Mouse (Mus musculus) common myeloid progenitor, adult 5-6 weeks (primary cell): Measurements from ENCODE around the gene Pgpep1. TPM values are rescaled to one million over a fixed set of nuclear protein-coding genes. Genes with fewer than 3 reads are reported as not detected.

ENCODE experiments used
- ATAC-seq: replicated peaks from 2 replicates; pipeline ENCODE4 v1.8.0; 2016; ENCODE audit warnings: low read depth, mild to moderate bottlenecking, moderate TSS enrichment, inconsistent platforms; ENCODE audit not compliant: poor library complexity, severe bottlenecking
- total RNA-seq: library from RNA; stranded (forward); fragments of 200-1000, 187-1606 nt; gene quantifications from 2 replicates; pipeline ENCODE4 v1.2.3, GENCODE M21; 2017

The Pgpep1 gene
- total RNA-seq, 1 experiment from 2014 or later, result 3.6 TPM

DNA sequence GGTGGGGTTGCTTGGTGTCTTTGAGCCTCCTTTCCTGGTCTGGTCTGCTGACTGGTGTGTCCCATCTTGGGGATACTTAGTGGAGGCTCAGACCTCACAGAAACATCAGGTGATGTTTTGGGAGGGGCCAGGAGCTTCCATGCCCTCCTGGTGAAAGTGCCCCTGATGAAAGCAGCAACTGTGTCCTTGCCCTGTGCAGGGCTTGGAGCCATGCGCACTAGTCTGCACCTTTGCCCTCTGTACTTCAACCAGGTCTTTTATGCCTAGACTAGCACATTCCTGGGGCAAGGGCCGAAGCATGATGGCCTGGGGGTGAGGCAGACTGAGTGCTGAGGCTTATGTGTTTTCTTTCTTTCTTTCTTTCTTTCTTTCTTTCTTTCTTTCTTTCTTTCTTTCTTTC, 5.4 kb upstream of the Pgpep1 start:
- no peak for ATAC-seq

DNA sequence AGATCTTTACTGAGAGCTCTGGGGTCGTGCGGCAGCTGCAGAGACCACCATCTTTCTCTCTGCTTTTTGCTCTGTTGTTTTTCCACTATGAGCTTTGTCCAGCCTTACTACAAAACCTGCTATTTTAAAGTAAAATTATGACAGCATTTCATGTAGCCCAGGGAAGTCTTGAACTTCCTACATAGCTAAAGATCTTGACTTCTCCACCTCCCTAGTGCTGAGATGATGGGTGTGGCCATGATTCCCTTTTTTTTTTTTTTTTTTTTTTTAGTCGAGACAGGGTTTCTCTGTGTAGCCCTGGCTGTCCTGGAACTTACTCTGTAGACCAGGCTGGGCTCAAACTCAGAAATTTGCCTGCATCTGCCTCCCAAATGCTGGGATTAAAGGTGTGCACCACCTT, 4.4 kb upstream of the Pgpep1 start:
- no peak for ATAC-seq

DNA sequence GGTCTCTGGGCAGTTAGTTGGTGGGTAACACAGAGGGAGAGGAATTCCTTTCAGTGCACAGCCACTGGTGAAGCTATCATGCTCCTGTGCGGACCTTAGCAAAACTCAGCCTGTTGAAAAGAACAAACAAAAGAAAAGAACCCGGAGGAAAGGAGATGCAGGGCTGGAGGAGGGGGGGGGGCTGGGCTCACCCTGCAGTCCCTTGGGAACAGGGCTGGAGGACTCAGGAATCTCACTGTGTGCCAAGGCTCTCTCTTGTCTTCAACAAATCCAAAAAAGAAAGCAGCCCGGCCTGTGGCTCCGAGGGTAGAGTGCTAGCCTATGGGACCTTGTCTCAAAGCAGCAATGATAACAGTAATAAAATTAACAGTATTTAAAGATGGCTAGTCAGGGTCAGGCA, 3.5 kb upstream of the Pgpep1 start:
- no peak for ATAC-seq

DNA sequence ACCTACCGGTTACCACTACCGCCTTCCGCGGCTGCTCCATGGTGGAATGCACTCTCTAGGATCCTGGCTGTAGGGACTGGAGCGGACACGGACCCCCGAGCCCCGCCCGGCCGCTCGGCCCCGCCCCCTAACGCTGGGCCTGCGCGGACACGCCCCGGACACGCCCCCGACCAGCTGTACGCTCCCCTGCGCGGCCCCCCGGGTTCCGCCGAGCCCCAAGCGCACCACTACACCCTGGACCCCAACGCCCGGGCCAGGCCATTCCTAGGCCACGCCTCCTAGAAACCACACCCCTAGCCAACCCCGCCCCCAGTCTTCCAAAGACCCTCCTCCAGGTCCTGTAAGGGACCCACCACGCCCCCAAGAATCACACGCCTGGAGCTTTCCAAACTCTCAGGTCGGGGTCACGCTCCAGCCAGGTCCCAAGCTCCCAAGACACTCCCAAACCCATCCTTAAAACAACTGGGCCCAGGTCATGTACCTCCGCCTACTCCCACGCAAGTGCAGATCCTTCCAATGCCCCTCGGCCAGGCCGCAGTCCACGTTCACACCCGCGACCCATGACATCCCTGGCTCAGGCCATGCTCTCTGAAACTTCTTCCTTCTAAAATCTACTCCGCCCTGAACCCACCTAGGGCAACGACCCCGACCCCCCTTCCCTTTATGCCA, 450 bp downstream of the Pgpep1 start:
- peak; percentile 84 for ATAC-seq

DNA sequence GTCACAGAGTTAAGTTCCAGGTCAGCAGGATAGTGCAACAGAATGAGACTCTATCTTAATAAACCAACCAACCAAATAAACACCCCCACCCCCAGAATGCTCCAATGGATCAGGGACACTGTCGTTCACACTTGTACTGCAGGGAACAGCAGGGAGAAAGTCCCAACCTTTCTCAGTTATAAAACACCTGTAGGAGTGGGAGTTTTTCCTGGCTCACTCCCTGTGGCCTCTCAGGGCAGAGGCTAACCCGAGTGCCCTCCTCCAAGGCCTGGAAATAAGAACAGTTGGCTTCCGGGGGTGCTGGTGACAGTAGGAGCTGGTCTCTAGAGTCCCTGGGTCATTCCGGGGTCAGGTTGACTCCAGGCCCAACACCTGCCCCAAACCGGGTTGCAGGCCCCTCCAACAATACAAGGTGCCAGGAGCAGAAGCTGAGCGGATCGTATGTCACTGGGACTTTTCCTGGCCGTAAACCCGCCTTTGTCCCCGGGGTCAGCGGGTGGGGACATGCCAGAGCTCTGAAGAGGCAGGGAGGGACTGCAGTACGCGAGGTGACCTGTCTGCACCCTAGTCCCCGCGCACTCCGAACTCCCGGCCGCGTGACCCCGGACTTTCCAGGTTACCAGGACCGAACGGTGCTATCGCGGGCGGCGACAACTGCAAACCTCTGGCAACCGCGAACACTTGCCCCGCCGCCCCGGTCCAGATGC, 1.1 kb downstream of the Pgpep1 start:
- ATAC-seq, result peak; percentile 28

DNA sequence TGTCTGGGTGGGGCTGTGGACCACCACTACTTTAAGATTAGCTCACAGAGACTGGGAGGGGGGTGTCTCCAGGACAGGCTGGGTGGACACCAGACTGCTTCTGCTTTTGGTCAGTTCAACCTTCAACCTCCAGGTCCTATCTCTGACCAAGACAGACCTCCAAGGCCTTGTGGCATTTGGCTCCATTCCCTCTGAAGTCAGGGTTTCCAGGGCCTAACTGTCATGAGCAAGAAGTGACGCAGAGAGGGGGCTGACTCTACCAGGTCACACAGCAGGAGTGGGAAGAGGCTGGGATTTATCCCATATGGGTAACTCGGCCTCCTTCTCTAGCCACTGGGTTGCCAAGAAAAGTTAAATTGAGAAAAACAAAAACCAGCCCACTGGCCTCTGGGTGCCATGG, 2.4 kb downstream of the Pgpep1 start:
- no peak for ATAC-seq

DNA sequence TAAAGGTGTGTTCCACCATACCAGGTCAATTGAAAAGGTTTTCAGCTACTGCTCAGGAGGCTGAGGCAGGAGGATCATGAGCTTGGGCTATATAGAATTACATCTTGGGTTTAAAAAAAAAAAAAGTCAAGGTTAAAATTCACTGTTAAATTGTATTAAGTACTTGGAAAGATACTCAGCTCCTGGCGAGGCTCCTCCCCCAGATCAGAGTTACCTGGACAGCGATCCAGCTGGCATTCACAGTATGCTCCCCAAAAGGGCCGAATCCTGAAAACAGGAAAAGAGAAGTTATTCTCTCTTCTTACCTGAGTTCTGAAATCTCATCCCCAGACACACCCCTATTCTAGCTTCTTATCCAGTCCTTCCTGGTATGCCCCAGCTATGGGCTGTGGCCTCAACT, 3.0 kb downstream of the Pgpep1 start:
- no peak for ATAC-seq

DNA sequence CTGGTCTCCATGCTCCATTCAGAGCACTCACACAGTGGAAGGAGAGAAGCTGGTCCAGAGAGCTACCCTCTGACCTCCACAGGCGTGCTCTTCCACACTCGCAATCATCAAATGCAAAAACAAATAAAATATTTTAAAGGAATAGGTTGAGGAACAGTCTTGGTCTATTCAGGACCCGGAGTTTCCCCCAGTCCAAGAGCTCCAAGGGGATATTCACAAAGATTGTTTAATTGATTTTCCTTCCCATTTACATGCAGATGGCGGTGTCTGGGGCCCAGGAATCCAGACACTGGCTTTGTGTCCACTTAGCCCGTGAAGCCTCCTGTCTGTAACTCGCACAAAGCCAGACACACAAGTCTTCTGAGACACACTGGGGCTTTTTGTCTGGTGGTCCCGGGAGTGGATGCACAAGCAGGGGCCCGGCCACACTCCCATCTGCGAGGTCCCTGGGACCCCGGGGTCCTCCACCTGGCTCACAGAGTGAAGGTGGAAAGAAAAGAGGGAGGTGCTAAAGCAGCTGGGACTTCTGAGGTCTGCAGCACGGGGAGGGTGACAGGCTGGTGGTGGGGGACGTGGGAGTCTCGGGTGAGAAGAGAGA, 3.9 kb downstream of the Pgpep1 start:
- ATAC-seq, result no peak

DNA sequence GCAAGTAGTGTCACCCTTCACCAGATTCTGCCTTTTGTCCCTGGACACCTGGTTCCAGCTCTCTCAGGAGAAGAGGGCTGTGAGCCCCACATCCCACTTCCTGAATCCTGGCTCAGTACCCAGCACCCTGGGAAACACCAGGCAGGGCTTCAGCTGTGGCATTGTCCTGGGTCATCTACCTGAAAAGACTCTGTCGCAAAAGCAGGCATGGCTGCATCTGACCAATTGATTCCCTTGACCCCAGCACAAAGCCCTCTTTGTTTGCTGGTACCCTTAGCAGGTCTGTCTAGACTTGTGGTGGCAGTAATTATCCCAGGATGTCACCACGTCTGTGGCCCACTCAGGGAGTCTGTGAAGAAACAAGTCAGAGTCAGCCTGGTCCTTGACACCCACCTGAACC, 4.7 kb downstream of the Pgpep1 start:
- no peak for ATAC-seq

DNA sequence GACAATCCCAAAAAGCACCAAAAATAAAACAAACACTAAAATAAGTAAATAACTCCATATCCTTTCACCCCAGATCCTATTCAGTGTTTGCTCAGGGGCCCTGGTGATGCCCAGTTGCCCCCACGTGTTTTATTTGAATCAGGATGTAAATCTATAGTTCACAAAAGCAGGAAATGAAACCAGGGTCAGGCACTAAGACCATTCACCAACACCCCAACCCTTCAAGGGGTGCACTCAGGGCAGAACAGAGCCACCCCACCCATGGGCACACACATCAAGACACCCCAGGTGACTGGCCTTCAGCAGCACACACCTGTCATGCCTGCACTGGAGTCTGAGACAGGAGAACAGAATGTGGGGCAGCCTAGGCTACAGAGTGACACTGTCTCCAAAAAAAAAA, 6.1 kb downstream of the Pgpep1 start:
- no peak for ATAC-seq

DNA sequence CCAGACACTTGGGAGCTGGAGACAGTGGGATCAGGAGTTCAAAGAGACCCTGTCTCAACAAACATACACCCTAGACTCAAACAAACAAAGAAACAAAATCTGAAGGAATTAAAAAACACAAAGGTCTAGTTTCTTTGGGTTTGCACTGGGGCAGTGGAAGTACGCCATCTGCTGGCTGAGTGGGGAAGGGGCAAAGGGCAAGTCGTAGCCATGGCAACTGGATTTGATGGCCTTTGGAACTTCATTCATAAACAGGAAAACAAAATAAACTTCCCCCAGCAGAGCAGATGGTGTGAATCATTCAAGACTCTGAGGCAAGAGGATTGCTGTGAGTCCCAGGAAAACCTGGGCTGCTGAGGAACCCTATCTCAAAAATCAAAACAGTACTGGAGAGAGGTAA, 7.0 kb downstream of the Pgpep1 start:
- peak; percentile 42 for ATAC-seq

DNA sequence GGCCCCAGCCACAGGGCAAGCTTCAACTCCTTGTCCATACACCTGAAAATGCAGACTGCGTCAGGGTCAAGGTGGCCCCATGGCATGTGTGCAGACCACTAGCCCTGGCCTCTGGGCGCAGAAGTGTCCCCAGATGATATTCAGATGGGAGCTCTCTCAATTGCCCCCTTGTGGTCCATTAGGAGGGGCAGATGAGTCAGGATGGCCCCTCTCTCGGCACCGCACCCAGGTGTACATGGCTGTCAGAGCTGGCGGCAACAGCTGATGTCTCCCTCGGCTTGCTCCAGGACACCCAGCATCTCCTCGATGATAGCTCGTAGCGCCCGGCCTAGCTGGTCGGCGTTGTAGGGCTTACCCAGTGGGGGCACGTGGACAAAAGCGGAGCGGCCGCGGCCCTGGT, 9.8 kb downstream of the Pgpep1 start:
- no peak for ATAC-seq

DNA sequence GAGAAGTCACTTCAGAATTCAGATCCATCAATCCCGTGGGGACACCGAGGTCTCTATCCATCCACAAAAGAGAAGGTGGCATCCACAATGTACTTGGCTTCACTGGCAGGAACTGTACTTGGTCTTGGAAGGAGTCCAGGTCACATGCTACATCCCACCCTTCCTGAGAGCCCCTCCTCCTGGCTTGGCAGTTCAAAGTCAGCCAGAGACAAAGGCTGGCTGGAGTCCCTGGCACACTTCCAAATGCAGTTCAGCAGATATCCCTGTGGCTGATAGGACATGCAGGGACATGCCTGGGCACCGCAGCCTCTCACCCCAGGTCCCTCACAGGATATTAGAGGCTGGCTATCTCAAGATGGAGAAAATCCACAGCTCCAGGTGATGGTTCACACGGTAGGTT, 10.9 kb downstream of the Pgpep1 start:
- ATAC-seq, result peak; percentile 69

DNA sequence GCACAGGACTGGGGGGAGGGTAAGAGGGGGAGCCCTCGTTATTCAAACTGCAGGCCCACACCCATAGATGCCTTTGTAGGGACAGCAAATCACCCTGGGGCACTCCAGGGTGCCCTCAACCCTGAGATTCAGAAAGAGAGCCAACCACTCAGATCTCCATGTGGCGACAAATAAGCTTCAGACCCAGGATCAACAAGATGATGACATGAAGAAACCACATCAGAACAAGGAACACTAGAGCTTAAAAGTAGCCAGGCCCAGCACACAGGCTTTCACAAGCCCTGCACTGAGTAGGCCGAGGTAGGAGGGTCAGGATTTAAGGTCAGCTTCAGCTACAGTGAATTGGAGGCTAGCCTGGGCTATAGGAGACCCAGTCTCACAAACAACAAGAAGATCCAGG, 11.3 kb downstream of the Pgpep1 start:
- ATAC-seq, result no peak

DNA sequence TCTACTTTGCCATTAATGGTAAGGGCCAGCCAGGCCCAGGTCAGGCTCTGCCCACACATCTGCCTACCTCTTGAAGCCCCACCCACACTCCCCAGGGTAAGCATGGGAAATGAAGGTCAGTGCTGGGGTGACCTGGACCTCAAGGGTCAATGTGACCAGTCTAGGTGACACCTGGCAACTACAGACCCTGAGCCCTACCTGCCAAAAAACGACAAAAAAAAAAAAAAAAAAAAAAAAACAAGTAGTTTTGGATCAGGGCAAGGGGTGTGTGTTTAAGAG, 12.1 kb downstream of the Pgpep1 start:
- ATAC-seq, result no peak

DNA sequence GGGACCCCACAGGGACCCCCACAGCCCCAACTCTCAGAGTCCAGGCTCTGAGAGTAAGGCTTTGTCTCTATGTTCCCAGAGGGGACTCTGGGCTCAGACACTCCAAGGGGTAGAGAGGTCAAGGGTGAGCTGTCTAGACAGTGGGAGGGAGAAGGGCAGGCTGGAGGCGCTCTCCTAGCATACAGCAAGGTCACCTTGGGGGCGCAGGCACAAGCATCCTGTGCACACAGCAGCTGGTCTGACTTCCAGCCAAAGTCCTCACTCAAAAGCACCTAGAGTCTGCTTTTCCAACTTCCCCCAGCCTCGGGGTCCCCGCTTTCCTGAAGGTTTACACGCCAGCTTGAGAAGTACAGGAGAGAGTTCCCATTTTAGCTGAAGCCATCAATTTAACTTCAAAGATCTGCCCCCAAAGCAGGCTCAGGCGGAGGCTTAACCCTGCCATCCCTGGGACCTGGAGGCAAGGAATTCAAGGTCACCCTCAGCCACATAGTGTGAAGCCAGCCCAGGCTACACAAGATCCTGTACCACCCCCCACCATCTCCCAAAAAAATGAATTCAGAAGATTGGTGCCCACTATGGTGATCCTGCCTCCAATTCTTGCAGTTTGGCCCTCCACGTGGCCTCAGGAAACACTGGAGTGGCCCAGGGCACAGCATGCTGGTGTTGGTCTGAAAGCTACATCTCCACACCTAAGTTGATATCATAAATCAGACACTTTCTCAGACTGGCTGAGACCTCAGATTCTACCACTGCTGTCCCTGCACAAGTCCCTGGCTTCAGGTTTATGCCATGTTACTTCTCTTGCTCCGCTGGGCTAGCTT, 12.6 kb downstream of the Pgpep1 start:
- no peak for ATAC-seq

DNA sequence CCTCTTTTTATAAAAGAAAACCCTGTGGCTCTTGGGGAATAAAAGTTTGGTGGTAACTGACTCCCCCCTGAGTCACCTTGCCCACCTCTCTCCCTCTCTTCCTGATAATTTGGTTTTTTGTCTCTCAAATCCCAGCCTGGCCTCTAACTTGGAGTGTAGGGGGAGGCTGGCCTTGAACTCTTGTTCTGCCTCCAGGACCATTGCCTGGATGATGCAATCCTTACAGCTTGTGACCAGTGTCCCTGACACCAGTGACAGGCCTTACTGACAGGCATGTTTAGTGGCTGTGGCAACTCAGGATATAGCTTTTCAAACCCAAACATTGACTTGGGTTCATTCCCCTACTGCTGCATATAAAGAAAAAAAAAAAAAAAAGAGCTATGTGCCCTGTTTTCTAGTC, 13.4 kb downstream of the Pgpep1 start:
- ATAC-seq, result no peak

DNA sequence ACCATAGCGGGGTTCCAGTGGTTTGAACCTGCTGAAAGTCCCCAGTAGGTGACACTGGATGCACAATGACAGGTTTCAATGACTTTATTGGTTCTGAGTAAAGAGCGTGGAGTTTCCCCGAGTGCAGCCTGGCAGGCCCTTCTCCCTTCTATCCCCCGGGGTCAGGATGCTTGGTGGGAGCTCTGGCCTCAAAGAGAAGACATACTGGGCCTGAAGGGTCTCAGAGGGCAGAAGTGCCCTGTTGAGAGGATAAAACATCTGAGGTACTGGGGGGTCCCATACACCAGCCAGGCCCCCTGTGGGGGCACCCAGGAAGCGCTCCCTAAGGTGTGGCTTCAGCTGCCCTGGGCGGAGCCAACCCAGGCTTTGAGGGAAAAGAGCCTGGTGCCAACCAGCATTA, 13.8 kb downstream of the Pgpep1 start:
- ATAC-seq, result no peak

DNA sequence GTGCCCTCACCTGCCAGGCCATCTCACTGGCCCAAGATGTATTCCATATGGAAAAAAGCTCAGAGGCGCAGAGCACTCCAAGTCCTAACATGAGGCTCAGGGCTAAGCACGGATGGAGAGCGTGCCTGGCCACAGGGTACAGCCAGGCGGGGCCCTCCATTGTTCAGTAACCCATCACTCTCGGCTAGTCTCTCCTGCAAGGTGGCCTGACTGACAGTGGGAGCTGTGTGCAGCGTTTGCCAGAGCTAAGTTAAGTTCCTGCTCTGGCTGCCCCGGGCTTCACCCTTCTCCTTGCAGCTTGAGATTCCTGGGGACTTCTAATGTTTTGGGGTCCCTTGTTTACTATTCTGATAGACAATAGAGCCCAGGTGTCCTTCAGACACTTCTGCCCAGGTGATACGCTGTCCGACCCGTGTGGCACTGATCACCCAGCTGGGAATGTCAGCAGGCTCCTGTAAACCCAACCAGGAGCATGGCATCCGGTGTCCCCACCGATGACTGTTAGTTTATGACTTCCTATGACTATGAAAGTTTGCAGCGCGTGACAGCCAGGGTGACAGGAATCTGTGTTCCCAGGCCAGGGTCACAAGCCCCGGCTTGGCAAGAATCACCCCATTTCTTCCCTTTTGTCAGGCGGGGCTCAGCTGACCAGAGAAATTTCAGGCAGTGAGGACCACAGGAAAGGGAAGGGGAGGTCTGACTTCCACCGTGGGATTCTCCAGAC, 14.5 kb downstream of the Pgpep1 start:
- 0 out of 2 replicates have a peak, but pooled peaks have one; percentile 9 for ATAC-seq

DNA sequence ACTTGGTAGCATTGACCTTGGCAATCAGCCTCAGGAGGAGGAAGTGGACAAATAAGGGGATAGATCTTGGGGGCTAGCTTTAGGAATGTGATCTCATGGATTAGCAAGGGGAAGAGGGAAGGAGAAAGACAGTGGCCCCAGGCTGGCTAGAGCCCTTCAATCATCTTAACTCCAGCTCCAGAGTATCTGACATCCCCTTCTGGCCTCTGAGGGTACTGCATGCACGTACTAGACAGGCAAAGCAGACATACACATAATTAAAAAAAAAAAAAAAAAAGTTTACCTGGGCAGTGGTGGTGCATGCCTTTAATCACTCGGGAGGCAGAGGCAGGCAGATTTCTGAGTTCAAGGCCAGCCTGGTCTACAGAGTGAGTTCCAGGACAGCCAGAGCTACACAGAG, 16.1 kb downstream of the Pgpep1 start:
- peak; percentile 42; the same call in 1 of the 2 replicates for ATAC-seq
